Mouse (Mus musculus): ENCODE results near the gene Trhr2.

The Trhr2 gene

DNA sequence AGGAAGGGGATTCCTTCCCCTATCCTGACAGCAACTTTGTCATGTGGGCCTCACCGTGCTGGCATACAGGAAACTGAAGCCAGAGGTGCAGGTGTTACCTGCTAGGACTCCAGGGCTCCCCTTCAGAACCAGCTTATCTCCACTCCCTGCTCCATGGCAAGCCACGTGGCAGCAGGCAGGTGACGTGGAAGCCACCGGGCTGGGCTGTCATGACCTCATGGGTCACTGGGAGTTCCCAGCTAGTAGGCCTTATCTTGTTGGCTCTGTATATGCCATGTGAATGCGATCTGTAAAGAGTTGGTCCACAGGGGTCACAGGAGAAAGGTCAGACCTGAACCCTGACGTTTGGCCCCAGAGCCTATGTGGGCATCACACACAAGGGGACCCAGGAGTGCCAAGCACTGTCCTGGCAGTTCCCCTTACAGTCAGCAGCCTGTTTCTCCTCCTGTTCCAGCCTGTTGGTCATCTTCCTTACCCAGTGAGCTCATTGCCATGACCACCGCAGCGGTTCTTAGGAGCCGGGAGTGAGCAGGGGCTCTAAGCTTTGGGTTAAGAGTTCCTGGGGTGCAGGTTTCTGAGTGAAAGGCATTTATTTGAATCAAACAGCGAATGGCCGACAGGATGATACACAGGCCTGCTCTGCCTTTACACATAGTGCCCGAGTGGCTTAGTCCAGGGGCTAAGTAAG lies 30.0 kb downstream of the Trhr2 start:
- no peak for DNase-seq

DNA sequence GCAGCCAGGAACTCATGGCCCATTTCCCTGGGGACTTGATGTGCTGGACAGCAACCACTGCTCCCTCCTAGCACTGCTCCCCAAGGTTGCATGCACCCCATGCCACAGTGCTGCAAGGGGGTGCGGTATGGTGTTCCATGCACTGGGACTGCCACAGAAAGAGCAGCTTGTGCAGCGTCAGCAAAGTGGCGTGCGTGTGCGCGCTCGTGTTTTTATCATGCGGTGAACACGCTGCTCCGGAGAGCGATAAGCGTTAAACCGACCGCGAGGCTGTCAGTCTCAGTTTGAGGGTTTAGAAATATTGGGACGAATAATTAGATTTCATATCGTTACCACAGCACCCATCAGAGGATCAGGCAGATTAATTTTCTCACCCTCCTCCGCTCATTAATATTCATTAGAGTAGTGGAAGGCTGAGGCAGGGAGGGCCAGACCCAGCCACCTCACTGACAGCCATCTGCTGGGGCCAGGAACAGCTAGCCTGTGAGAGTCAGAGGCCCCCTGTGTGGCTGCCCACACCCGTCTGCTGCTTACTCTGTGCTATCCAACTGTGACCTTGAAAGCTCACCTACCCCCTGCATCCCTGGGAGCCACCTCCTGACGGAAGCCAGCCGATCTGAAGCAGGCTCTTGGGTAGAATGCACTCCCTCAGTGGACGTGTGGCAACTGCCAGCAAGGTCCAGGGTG lies 30.9 kb downstream of the Trhr2 start:
- DNase-seq, result no peak

GRCm38 (mm10) chr8:122329072-122329471 lies 31.5 kb downstream of the Trhr2 start:
- DNase-seq, result no peak

DNA sequence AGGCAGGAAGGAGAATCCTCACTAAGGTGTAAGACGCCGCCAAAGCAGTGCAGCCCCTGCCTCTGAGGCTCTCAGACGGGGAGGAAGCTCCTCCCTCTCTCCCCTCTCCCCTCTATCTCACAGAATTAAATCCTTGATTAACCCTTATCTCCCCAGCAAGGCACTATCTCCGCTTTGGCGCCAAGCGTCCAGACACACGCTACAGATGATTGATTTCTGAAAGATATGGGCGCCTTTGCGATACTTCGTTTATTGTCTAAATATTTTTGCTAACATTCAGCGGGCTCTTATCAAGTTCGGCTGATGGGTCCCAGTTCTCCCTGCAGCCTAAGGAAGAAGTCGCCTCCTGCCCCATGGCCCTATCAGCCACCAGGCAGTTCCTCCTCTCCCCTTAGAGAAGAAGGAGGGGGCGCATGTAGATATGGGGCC lies 34.4 kb downstream of the Trhr2 start:
- DNase-seq, result no peak

GRCm38 (mm10) chr8:122325196-122325595 lies 35.4 kb downstream of the Trhr2 start:
- no peak for DNase-seq

- peak; percentile 66 to 76 for DNase-seq
Measured at GRCm38 (mm10) chr8:122323951-122324402, 36.6 kb downstream of the Trhr2 start.

DNA sequence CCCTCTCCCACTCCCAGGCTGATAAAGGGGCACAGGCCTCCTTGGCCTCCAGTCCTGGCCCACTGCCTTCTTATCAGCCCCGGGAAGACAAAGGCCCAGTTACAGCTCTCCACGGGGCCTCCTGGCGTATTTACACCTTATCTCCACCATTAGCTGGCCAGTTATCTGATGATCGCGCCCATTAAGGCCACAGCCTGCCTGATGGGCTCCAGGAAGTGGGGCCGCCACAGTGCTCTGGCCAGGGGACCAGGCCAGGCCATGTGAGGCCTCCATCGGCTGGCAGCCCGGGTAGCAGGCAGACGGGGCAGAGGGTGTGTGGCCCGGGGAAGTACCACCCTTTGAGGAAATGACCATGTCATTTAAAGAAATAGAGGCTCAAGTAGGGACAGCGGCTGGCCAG lies 37.8 kb downstream of the Trhr2 start:
- DNase-seq, result peak in 1 of 2 experiments; percentile 22

GRCm38 (mm10) chr8:122322126-122322525 lies 38.4 kb downstream of the Trhr2 start:
- no peak for DNase-seq

- DNase-seq, result no peak
Measured at GRCm38 (mm10) chr8:122321455-122321921, 39.1 kb downstream of the Trhr2 start.

DNA sequence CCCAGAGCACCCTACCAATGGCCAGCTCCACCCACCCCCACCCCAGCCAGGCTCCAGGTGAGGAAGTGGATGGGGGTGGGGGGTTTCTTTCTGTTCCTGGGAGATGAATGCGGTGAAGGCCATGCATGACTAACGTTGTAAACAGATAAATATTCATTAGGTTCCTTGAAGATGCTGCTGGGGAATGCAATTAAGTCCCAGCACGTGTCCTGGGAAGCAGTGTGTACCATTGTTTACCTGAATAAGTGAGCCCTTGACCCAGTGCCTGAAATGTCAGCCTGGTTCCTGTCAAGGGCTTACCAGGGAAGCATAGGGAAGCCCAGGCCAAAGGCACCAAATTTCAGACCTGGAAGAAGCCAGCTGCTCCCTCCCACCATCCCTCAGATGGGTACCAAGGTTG lies 40.0 kb downstream of the Trhr2 start:
- DNase-seq, result no peak

- no peak for DNase-seq
Measured at GRCm38 (mm10) chr8:122319708-122320075, 40.9 kb downstream of the Trhr2 start.

DNA sequence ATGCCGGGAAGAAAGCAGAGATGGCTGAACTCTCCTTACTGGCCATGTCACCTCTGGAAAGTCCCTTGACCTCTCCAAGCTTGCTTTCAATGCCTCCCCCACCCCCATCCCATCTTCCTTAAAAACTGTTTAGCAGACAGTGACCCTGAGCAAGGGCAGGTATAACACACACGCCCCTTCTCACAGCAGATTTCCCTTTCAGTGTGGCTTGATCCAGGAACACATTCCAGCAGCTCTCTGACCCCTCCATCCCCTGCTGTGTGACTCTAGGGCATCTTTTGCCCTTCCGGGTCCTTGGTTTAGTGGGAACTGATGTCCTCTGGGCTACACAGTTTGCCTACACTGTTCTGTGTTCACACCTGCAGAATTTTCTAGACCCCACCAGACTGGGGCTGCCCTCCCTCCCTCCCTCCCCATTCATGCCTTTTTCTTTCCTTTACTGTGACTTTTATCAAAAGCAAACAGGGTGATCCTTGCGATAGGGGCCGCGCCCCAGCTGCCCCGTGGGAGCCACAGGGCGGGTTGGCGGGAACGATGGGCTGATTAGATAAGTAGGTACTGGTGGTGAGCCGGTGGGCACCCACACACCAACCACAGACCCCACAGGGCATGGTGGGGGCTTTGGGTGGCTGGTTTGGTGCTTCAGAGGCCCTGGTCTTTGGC lies 41.4 kb downstream of the Trhr2 start:
- no peak for DNase-seq

- no peak for DNase-seq
Measured at GRCm38 (mm10) chr8:122317918-122318475, 42.5 kb downstream of the Trhr2 start.

- DNase-seq, result no peak
Measured at GRCm38 (mm10) chr8:122316402-122316801, 44.1 kb downstream of the Trhr2 start.

DNA sequence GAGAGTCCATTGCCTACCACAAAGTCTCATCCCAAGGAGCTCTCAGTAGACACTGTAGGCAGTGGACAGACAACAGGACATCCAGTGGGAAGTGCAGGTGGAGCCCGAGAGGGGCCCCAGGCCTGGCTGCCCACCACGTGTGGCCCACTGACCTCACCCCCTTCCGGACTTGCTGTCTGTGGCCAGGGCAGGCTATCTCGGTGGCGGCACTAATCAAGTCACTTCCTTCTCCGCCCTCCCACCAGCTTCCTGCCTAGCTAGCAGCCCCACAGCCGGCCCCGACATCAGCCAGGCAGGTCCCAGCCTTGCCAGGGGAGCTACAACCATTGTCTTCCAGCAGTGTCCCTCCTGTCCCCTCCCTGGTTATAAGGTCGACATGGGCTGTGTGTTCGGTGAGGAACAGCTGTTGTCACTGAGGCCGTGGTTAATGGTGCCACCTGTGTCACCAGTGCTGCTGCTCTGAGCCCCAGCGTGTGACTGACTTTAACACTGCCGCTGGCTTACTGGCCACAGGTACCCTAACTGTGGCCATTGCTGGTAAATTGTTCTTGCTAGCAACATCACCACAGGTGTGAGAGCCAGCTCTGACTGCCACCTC lies 45.5 kb downstream of the Trhr2 start:
- DNase-seq, result peak; percentile 54 to 71

- no peak for DNase-seq
Measured at GRCm38 (mm10) chr8:122313310-122313709, 47.2 kb downstream of the Trhr2 start.

GRCm38 (mm10) chr8:122312553-122312952 lies 48.0 kb downstream of the Trhr2 start:
- DNase-seq, result no peak

DNA sequence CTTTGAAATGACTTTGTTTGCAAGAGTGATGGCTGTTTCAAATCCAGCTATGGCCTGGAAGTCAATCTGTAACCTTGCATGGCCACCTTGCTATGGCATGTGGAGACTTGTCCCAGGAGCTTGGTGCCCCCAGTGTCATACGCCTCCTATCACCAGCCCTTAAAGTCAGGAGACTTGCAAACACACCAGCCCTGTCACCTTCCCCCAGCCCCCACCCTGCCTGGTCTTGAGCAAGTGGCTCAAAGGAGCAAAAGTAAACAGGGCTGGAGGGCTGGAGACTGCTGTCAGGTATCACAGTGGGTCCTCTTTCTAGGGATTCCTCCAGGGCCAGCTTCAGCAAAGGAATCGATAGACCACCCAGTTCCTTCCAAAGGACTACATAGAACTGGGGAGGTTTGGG lies 49.4 kb downstream of the Trhr2 start:
- no peak for DNase-seq

DNA sequence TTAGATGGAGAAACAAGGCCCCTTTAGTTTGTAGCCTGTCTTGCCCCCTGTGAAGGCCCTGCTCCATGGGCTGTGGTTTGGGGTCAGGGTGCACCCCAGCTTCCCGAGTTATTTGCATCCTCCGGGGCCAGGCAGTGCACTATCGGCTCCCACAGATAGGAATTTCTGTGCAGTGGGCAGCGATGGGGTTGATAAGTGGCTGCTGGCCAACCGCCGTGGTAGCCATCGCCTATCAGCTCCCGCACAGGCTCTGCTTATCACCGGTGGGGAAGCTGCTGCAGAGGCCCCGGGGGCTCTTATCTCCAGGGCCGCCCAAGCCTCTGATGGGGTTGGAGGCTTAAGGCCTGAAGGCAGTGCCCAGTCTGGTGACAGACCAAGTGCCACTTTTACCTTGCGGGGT lies 51.3 kb downstream of the Trhr2 start:
- DNase-seq, result no peak

GRCm38 (mm10) chr8:122307836-122308235 lies 52.7 kb downstream of the Trhr2 start:
- no peak for DNase-seq
